Mouse (Mus musculus): Measurements from ENCODE around the gene Cdc37l1.

The Cdc37l1 gene

DNA sequence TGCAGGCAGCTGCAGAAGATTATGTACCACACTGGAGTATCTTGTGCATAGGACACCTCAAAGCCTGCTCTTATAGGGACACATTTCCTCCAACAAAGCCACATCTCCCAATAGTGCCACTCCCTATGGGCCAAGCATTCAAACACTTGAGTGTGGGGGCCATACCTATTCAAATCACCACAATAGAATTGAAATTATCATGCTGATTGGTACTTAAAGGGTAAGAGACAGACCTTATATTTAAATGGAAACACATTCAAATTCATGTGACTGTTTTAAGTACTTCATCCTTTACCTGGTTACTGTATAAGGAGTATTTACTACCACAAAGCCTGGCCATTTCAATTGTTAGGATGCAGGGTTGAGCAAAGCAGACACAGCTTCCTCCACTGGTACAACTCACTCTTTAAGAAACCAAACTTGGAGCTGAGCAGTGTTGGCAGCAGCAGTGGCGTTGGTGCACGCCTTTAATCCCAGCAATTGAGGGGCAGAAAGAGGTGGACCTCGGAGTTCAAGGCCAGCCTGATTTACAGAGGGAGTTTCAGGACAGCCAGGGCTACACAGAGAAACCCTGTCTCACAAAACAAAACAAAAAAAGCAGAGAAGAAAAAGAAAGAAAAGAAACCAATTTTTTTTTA is 18.0 kb downstream of the Cdc37l1 start:
- no peak for DNase-seq (ENCODE audit: low spot score in 2 of 2)

DNA sequence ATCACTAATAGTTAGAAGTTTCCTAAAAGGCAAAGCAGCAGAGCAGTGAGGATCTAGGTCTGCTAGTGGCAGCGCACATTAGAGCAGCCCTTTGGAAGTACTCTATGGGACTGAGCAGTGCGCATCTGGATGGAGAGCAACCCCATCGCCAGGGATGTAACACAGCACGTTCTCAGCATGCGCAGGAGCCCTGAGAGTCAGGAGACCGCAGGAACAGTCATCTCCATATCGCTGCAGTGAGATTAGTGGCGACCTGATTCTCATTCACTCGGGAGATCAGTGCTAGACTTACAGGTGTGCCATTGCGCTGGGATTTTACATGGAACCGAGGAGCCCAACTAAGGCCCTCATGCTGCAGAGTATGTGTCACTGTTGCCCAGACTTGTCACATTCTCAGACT is 18.9 kb downstream of the Cdc37l1 start:
- no peak for DNase-seq (ENCODE audit: low spot score in 2 of 2)

DNA sequence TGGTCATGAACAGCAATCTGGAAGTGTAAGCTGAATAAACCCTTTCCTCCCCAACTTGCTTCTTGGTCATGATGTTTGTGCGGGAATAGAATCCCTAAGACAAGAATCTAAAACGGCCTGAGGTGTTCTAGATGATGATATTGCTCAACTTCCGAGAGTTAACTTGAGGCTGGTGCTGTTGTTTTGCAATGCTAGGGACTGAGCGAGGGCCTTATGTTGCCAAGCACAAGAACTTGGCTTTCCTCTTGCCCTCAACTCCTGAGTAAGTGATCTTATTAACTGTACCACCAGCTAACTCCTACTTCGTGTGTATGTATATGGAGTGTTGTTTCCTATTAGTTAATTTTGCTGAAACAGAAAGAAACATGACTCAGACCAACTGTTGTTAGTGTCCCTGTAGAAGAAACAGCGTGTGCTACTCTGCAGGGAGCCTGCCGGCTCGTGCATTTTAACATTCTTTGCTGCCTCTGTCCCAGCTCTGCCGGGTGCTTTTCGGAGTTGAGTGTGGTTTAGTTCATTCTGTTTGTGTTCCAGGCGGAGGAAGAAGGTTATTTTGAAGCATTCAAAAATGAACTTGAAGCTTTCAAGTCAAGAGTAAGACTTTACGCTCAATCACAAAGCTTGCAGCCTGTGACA is 21.3 kb downstream of the Cdc37l1 start:
- no peak for DNase-seq (ENCODE audit: low spot score in 2 of 2)

DNA sequence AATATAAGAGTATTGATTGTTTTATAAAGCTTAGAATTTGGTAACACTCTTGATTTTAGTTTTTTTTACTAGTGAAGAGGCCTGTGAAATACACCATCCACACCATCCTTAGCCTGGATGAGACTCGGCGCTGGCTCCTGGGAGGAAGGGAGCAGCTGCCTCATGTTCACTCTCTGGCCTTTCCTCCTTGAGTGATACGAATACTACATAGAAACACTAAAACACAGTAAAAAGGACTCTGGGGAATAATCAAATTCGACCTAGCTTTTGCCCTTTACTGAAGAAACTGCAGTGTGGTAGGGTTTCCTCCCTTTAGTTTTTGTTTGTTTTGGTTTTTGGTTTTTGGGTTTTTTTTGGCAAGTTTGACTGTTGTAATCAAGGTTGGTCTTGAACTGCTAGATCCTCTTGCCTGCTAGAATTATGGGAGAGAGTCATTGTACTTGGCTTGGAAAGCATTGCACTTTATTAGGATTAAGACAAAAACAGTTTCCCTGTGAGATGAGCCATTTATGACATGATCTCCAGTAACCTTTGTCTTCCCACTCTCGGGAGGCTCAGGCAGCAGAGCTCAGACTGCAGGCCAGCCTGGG is 24.4 kb downstream of the Cdc37l1 start:
- no peak for DNase-seq (ENCODE audit: low spot score in 2 of 2)

DNA sequence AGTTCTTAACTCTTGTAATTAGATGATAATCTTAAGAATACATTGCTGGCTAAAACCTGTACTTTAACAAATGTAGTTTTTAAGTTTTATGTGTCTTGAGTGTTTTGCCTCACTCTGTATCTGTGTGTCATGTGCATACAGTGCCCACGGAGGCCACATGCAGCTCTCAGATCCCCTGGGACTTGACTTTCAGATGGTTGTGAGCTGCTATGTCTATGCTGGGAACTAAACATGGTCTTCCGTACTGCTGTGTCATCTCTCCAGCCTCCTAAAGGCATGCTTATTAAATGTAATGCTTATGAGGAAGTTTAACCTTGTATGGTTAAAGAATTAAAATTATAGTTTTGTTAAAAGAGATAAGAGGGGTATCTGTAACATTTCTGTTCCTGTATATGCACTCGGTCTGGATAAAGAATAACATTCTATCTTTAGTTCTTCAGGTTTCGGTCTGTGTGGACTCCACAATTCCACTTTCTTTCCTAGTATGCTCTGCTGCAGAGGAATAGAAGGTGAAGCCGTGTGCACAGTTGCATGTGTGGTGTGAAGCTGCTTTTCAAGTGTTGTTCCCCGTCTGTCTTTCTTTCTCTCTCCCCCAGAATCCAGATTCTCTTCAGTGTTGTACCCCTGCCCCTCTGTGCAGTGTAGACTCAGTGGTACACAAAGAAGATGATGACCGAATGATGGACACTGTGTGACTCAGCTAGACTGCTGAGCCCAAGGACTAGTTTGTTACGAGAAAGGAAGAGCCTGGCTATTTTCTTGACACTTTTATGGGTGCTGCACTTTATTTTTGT is 25.5 kb downstream of the Cdc37l1 start:
- no peak for DNase-seq (ENCODE audit: low spot score in 2 of 2)

DNA sequence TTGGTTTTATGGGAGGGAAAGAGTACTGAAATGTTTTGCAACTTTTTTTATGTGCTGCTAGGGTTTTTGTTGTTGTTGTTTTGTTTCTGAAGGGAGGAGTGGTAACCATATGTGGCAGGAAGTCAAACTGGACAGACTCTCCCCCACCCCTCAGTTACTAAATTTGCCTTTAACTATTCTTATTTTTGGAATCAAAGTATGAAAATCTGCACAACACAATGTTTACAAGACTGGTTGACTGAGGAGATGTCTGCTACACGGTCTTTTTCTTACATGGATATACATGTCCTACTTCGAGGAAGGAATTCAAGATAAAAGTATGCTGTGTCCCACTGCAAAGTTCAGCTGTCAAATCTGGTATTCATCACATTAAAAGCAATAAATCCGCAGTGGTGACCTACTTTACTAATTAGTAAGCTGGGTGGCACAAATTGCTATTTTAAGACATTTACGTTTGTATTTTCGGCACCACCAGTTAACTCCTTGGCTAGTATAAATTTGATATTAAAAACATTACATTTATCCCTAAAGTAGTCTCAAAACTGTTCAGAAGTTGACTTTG is 26.1 kb downstream of the Cdc37l1 start:
- DNase-seq (ENCODE audit: low spot score in 2 of 2): no peak

DNA sequence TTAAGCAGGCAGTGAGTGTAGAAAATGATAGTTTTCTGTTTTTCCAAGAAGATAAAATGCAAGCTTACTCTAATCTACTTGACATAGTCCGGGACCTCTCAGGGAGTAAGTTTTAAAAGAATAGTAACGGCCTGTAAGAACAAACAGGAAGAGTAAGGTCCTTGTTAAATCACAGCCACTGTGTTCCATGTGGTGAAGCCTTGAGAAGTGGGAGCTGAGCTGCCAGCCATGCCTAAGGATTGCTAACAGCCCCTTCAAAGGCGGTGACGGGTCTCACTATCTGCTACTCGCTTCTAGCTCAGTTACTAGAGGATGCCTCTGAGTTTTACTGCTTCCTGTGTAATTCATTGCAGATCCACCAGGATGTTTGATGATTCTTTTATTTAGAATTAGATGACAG is 26.6 kb downstream of the Cdc37l1 start:
- DNase-seq (ENCODE audit: low spot score in 2 of 2): no peak

DNA sequence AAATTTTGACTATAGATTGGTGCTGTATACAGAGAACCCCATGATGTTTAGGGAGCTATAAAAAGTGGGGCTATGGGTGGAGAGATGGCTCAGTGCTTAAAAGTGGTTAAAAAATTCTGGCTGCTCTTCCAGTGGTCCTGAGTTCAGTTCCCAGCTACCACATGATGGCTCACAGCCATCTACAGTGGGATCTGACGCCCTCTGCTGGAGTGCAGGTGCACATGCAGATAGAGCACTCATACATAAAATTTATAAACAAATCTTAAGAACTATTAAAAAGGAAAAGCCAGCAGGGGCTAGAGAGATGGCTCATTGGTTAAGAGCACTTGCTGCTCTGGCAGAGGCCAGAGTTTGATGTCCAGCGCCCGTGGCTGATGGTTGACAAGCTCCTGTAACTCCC is 29.5 kb downstream of the Cdc37l1 start:
- no peak for DNase-seq (ENCODE audit: low spot score in 2 of 2)

DNA sequence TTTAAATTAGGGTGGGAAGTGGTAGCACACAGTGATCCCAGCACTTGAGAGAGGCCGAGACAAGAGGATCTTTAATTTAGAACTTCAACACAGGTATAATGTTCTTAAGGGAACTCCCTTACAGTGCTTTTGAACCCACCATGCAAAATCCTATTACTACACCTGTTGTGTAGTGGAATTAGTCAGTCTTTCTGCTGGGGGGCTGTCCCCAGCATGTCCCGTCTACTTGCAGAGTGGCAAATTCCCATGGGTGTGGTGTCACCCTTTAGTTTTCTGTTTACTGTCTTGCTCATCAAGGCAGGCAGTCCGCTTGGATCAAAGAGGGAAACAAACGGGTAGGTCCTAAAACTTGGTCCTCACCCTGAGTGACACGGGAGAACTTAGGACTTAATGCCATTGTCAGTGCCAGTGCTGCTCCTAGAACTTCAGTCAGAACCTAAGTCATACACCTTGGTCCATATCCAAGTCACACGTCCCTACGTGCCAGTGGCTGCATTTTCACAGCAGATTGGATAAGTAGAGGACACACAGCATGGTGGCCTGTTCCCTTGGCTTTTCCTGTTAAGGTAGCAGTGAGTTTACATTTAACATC is 31.7 kb downstream of the Cdc37l1 start:
- DNase-seq (ENCODE audit: low spot score in 2 of 2): no peak

DNA sequence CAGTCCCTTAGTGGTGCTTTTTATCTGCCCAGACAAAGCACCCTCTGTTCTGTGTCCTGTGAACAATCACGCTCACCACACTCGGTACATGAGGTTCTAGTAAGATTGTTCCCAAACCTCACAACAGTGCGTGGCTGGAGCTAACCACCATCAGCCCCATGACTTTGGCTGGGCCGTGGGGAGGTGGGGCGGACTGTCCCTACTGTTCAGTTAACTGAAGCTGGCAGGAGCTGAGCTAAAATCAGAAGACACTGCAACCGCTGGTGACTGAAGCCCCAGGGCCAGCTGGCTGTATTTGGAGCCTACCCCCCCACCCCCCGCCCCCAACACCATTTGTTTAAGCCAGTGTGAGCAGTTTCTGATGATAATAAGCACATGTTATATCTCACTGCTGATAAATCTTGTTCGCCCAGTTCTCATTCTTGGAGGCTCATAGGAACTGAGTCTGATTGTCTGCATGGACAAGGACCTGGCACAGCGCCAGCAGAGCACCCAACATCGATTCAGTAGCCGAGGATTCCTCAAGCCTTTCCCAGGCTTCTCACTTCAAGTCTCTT is 34.3 kb downstream of the Cdc37l1 start:
- peak; percentile 66 to 72 for DNase-seq (ENCODE audit: low spot score in 2 of 2)

DNA sequence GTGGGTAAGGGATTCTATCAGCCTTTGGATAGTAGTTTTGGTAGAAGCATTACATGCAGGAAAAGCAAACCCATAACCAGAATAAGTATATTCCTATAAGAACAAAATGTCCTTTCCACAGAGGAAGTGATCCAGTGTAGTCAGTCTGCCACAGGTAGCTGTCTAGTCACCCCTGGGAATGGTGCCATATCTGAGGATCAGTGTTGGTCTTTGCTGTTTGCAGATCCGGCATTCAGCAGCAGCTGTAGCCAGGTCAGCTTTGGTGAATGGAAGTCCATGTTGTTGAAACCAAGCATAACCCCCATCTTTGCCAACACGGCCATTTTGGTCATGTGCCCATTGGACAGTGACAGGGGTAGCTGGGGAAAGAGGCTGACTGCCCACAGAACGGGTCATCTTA is 41.6 kb downstream of the Cdc37l1 start:
- DNase-seq (ENCODE audit: low spot score in 2 of 2): no peak

DNA sequence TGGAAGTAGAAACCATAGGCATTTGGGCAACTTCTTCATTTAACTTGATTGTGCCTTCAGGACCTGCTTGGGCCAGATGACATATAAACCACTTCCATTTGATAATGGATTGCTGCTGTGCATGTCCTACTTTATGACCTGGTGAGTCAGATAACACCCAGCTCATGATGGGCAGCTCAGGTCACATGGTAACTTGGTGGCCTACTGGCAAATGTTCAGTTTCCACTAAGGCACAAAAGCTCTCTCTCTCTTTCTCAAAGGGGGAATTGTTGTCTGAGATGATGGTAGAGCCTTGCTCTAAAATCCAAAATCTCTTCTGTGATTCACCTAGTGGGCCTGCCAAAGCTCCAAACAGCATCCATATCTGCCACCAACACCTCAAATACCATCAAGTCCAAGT is 42.5 kb downstream of the Cdc37l1 start:
- DNase-seq (ENCODE audit: low spot score in 2 of 2): no peak

DNA sequence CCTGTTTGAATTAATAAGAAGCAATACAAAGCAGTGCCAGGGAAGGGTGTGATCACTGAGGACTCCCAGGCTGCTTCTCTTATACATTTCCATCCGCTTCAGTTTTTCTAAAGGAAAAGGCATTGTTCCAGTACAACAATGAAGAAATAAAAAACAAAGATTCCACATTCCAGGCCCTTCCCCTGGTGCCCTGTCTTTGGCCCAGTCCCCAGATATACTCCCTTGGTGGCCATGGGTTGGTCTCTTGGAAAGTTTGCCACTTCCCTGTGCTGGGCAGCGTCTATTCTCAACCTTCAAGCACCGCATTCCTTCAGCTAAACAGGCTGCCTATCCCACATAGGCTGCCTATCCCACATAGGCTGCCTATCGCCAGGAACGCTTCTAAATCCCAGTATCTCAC is 46.9 kb downstream of the Cdc37l1 start:
- DNase-seq (ENCODE audit: low spot score in 2 of 2): no peak

DNA sequence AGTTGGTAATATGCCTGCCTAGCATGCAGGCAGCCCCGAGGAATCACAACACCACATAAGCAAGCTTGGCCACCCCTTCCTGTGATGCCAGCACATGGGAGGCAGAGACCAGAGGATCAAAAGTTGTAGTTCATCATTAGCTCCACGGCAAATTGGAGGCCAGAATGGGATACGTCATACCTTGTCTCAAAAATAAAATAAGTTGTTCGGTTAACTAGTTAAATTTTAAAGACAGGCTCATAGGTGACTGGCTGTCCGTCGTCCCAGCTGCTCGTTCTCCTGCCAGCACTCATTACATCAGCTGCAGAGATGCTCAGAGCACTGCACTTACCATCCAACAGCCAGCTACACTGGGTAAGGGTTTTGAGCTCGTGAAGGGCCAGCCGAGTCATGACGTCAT is 47.4 kb downstream of the Cdc37l1 start:
- no peak for DNase-seq (ENCODE audit: low spot score in 2 of 2)

DNA sequence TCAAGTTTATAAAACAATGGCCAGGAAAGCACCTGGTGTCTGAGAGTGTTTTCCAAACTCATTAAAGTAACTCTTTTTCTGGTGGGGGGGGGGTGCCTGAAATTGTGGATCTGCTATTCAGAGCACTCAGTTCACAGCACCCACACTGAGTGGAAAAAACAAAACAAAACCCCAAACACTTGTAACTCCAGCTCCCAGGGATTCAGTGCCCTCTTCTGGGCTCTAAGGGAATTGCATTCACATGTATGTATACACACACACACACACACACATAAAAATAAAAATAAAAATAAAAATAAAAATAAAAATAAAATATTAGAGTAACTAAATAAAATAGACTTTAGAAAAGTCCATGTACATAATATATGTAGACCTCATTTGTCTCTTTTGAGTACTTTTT is 49.2 kb downstream of the Cdc37l1 start:
- no peak for DNase-seq (ENCODE audit: low spot score in 2 of 2)

DNA sequence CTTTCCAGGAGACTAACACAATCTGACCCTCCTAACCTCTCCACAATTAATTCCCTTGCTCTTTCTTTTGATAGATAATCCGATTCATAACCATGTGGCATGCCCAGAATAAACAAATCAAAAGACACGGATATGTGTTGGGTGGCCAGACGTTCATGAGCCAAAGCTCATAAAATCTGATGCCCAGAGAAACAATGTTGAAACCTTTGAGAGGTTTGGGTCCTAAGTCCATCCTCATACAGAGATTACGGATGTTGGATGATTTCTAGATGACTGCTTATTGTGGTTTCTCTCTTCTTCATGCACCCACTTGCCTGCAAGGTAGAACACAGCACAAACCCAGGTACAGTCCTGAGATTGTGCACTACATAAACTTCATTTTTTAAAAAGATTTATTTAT is 50.1 kb downstream of the Cdc37l1 start:
- DNase-seq (ENCODE audit: low spot score in 2 of 2): no peak

DNA sequence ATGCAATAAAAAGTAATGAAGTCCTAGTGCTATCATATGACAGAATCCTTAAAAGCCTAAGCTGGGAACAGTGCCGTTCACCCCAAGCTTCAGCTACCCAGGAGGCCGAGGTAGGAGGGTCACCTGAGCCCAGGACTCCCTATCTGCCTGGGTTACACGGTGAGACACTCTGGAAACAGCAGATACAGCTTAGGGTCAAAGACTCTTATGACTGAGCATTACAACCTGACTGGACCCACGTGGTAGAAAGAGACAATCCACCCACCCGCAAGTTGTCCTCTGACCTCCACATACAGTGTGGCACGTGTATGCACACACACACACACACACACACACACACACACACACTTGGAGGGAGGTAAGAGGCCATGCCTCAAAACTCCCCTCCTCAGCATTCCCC is 52.0 kb downstream of the Cdc37l1 start:
- no peak for DNase-seq (ENCODE audit: low spot score in 2 of 2)

DNA sequence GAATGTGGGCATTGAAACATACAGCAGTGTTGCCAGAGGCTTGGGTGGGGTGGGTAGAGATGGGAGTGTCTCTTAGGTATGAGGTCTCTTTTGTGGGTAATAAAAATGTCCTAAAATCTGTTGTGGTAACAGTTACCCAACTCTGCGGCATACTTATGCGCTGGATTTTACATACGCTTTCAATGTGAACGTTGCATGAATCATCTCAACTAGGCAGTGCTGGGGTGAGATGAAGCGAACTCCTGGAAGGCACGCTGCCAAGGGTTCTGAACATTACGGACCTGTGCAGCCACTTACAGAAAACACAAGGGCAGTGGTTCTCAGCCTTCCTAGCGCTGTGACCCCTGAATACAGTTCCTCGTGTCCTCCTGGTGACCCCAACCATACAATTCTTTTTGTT is 52.5 kb downstream of the Cdc37l1 start:
- no peak for DNase-seq (ENCODE audit: low spot score in 2 of 2)

DNA sequence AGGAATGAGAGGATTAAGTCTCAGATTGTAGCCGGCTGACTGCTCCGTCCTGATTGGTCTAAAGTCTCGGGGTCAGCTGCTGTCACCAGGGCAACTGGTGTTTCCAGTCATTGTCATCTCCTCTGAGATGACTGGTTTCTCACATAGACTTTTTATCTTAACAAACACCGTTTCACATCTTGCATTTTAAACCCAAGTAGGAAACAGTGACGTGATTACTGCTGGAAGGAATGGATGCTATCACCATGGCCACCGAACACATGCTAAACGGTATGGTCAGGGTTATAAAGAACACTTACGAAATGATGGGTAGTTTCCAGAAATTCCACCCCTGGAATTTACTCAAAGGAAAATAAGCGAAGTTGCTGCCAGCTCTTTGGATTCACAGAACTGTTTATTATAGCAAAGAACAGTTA is 54.2 kb downstream of the Cdc37l1 start:
- DNase-seq (ENCODE audit: low spot score in 2 of 2): no peak

DNA sequence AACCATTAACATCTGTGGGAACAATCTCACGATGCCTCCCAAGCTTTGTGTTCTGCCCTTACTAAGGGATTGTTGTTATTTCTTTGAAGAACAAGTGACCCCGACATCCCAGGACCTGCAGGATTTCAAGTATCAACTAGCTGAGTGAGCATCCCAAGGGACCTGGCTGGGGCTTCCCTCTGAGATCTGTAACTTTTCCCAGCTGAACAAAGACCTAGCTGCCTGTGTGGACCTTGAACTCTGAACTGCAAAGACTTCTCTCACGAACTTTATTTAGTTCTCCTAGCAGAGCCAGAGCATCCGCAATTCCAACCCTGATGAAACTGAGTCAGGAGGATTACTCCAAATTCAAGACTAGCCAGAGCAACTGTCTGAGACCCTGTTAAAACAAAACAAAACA is 55.2 kb downstream of the Cdc37l1 start:
- no peak for DNase-seq (ENCODE audit: low spot score in 2 of 2)

DNA sequence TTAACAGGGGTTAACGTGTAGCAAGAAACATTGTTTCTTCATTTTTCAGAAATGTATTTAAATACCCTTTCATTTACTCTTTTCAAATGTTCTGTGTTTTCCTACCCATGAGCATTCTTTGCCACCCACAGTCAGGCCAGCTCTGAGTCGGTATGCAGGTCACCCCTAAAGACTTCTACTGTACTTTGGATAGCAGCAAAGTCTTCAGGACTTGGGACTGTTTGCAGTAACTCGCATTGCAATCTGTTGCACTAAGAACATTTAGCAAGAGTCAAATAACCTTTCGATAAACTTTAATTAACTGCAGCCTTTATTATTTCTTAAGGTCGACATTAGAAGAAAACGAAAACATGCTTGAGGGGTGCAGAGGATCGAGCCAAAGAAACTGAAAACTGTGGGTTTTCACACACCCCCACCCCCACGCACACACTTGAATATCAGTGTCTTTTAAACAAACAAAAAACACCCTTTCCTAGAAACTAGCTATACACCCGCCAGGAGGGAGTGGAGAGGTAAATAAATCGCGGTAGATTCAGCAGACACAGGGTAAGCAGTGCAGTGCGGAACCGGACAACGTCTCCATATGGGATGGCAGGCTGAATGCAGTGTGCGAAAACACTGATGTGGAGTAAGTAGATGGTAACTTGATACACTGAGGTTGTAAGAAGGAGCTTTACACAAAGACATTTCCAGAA is 56.0 kb downstream of the Cdc37l1 start:
- DNase-seq (ENCODE audit: low spot score in 2 of 2): no peak

All from right cerebral cortex, postnatal 10 days (tissue).